Mouse (Mus musculus): ENCODE measurements at regions not wholly inside any gene's neighbourhood (a gene's known extent, or its start where the extent isn't known, plus 50 kb on each side); places are given as distances from the start of the nearest gene placed in this dataset.

- Histone ChIP-seq H3K27me3 (ENCODE audit: control insufficient read depth, insufficient read depth, insufficient read length) (peaks cover 8% of the 10 kb centered on the region), H3K79me2 (ENCODE audit: control insufficient read depth, insufficient read depth) (no peaks in the 10 kb centered on the region), H3ac (ENCODE audit: control insufficient read depth, insufficient read length, low read depth) (no peak overlapping the region), H3K36me3 (ENCODE audit: control insufficient read depth, insufficient read depth) (no peaks in the 10 kb centered on the region), H3K79me3 (ENCODE audit: low read depth) (no peaks in the 10 kb centered on the region), H3K4me3 (ENCODE audit: insufficient read depth, poor library complexity, severe bottlenecking) (no peak overlapping the region)
- no peak for TF ChIP-seq CEBPB (IDR thresholded peaks at IDR 0.05; ENCODE audit: low read depth)
- no peak for TF ChIP-seq MYOD1 (IDR thresholded peaks at IDR 0.05; ENCODE audit: control insufficient read depth, insufficient read length, low read depth)
- TF ChIP-seq FOSL1 (IDR thresholded peaks at IDR 0.05; ENCODE audit: insufficient read depth, low read length, poor library complexity, severe bottlenecking): no peak
- no peak for TF ChIP-seq MAX (IDR thresholded peaks at IDR 0.05)
- no peak for TF ChIP-seq MYOG (IDR thresholded peaks at IDR 0.05; ENCODE audit: control insufficient read depth, extremely low read depth, insufficient read length)
- no peak for TF ChIP-seq CTCF (IDR thresholded peaks at IDR 0.05; ENCODE audit: control insufficient read depth, insufficient read depth, insufficient read length)
- no peak for TF ChIP-seq USF1 (IDR thresholded peaks at IDR 0.05; ENCODE audit: low read depth)
Observed at GRCm38 (mm10) chr1:35730309-35730708, 337.9 kb upstream of the Hs6st1 start.

- H3K27me3 ChIP-seq (ENCODE audit: control insufficient read depth, insufficient read depth, insufficient read length): peaks cover 3% of the 10 kb centered on the region
- TF ChIP-seq MYOD1 (IDR thresholded peaks at IDR 0.05; ENCODE audit: control insufficient read depth, insufficient read length, low read depth) (no peak), MYOG (IDR thresholded peaks at IDR 0.05; ENCODE audit: control insufficient read depth, extremely low read depth, insufficient read length) (no peak), CTCF (IDR thresholded peaks at IDR 0.05; ENCODE audit: control insufficient read depth, insufficient read depth, insufficient read length) (no peak), FOSL1 (IDR thresholded peaks at IDR 0.05; ENCODE audit: insufficient read depth, low read length, poor library complexity, severe bottlenecking) (no peak), MAX (IDR thresholded peaks at IDR 0.05) (no peak), CEBPB (IDR thresholded peaks at IDR 0.05; ENCODE audit: low read depth) (no peak), USF1 (IDR thresholded peaks at IDR 0.05; ENCODE audit: low read depth) (no peak)
Observed at GRCm38 (mm10) chr1:35736247-35736646, 332.0 kb upstream of the Hs6st1 start.

GRCm38 (mm10) chr1:35749603-35750002 is 318.6 kb upstream of the Hs6st1 start:
- peaks cover 4% of the 10 kb centered on the region for H3K27me3 ChIP-seq (ENCODE audit: control insufficient read depth, insufficient read depth, insufficient read length)
- H3ac ChIP-seq (ENCODE audit: control insufficient read depth, insufficient read length, low read depth): no peak overlapping the region
- no peaks in the 10 kb centered on the region for H3K36me3 ChIP-seq (ENCODE audit: control insufficient read depth, insufficient read depth)
- no peak overlapping the region for H3K4me3 ChIP-seq (ENCODE audit: insufficient read depth, poor library complexity, severe bottlenecking)
- H3K79me2 ChIP-seq (ENCODE audit: control insufficient read depth, insufficient read depth): no peaks in the 10 kb centered on the region
- no peak for TF ChIP-seq USF1 (IDR thresholded peaks at IDR 0.05; ENCODE audit: low read depth)
- TF ChIP-seq MYOG (IDR thresholded peaks at IDR 0.05; ENCODE audit: control insufficient read depth, extremely low read depth, insufficient read length): no peak
- no peak for TF ChIP-seq CEBPB (IDR thresholded peaks at IDR 0.05; ENCODE audit: low read depth)
- TF ChIP-seq CTCF (IDR thresholded peaks at IDR 0.05; ENCODE audit: control insufficient read depth, insufficient read depth, insufficient read length): no peak
- TF ChIP-seq FOSL1 (IDR thresholded peaks at IDR 0.05; ENCODE audit: insufficient read depth, low read length, poor library complexity, severe bottlenecking): no peak
- TF ChIP-seq MAX (IDR thresholded peaks at IDR 0.05): no peak
- no peak for TF ChIP-seq MYOD1 (IDR thresholded peaks at IDR 0.05; ENCODE audit: control insufficient read depth, insufficient read length, low read depth)
- no peaks in the 10 kb centered on the region for H3K79me3 ChIP-seq (ENCODE audit: low read depth)

More at GRCm38 (mm10) chr1:35736247-35736646, 332.0 kb upstream of the Hs6st1 start:
- Histone ChIP-seq H3K4me3 (ENCODE audit: insufficient read depth, poor library complexity, severe bottlenecking) (no peak overlapping the region), H3K36me3 (ENCODE audit: control insufficient read depth, insufficient read depth) (no peaks in the 10 kb centered on the region), H3ac (ENCODE audit: control insufficient read depth, insufficient read length, low read depth) (no peak overlapping the region), H3K79me3 (ENCODE audit: low read depth) (no peaks in the 10 kb centered on the region), H3K79me2 (ENCODE audit: control insufficient read depth, insufficient read depth) (no peaks in the 10 kb centered on the region)

GRCm38 (mm10) chr1:35750092-35750521 is 318.1 kb upstream of the Hs6st1 start:
- TF ChIP-seq MAX (IDR thresholded peaks at IDR 0.05) (no peak), USF1 (IDR thresholded peaks at IDR 0.05; ENCODE audit: low read depth) (no peak), CEBPB (IDR thresholded peaks at IDR 0.05; ENCODE audit: low read depth) (no peak), CTCF (IDR thresholded peaks at IDR 0.05; ENCODE audit: control insufficient read depth, insufficient read depth, insufficient read length) (no peak), MYOD1 (IDR thresholded peaks at IDR 0.05; ENCODE audit: control insufficient read depth, insufficient read length, low read depth) (no peak), MYOG (IDR thresholded peaks at IDR 0.05; ENCODE audit: control insufficient read depth, extremely low read depth, insufficient read length) (no peak), FOSL1 (IDR thresholded peaks at IDR 0.05; ENCODE audit: insufficient read depth, low read length, poor library complexity, severe bottlenecking) (no peak)
- Histone ChIP-seq H3K4me3 (ENCODE audit: insufficient read depth, poor library complexity, severe bottlenecking) (no peak overlapping the region), H3K79me2 (ENCODE audit: control insufficient read depth, insufficient read depth) (no peaks in the 10 kb centered on the region), H3ac (ENCODE audit: control insufficient read depth, insufficient read length, low read depth) (no peak overlapping the region), H3K36me3 (ENCODE audit: control insufficient read depth, insufficient read depth) (no peaks in the 10 kb centered on the region), H3K79me3 (ENCODE audit: low read depth) (no peaks in the 10 kb centered on the region), H3K27me3 (ENCODE audit: control insufficient read depth, insufficient read depth, insufficient read length) (no peaks in the 10 kb centered on the region)

- Histone ChIP-seq H3K4me3 (ENCODE audit: insufficient read depth, poor library complexity, severe bottlenecking) (no peak overlapping the region), H3K79me2 (ENCODE audit: control insufficient read depth, insufficient read depth) (no peaks in the 10 kb centered on the region), H3K36me3 (ENCODE audit: control insufficient read depth, insufficient read depth) (no peaks in the 10 kb centered on the region), H3K79me3 (ENCODE audit: low read depth) (no peaks in the 10 kb centered on the region), H3K27me3 (ENCODE audit: control insufficient read depth, insufficient read depth, insufficient read length) (no peaks in the 10 kb centered on the region), H3ac (ENCODE audit: control insufficient read depth, insufficient read length, low read depth) (no peak overlapping the region)
- no peak for TF ChIP-seq USF1 (IDR thresholded peaks at IDR 0.05; ENCODE audit: low read depth)
- no peak for TF ChIP-seq FOSL1 (IDR thresholded peaks at IDR 0.05; ENCODE audit: insufficient read depth, low read length, poor library complexity, severe bottlenecking)
- TF ChIP-seq MYOD1 (IDR thresholded peaks at IDR 0.05; ENCODE audit: control insufficient read depth, insufficient read length, low read depth): no peak
- TF ChIP-seq MYOG (IDR thresholded peaks at IDR 0.05; ENCODE audit: control insufficient read depth, extremely low read depth, insufficient read length): no peak
- no peak for TF ChIP-seq CEBPB (IDR thresholded peaks at IDR 0.05; ENCODE audit: low read depth)
- TF ChIP-seq CTCF (IDR thresholded peaks at IDR 0.05; ENCODE audit: control insufficient read depth, insufficient read depth, insufficient read length): no peak
- TF ChIP-seq MAX (IDR thresholded peaks at IDR 0.05): no peak
Observed at GRCm38 (mm10) chr1:35752636-35753035, 315.6 kb upstream of the Hs6st1 start.

- no peaks in the 10 kb centered on the region for H3K36me3 ChIP-seq (ENCODE audit: control insufficient read depth, insufficient read depth)
- TF ChIP-seq CTCF (IDR thresholded peaks at IDR 0.05; ENCODE audit: control insufficient read depth, insufficient read depth, insufficient read length) (no peak), CEBPB (IDR thresholded peaks at IDR 0.05; ENCODE audit: low read depth) (no peak), MYOG (IDR thresholded peaks at IDR 0.05; ENCODE audit: control insufficient read depth, extremely low read depth, insufficient read length) (no peak), MAX (IDR thresholded peaks at IDR 0.05) (no peak), FOSL1 (IDR thresholded peaks at IDR 0.05; ENCODE audit: insufficient read depth, low read length, poor library complexity, severe bottlenecking) (no peak), MYOD1 (IDR thresholded peaks at IDR 0.05; ENCODE audit: control insufficient read depth, insufficient read length, low read depth) (no peak)
- H3K4me3 ChIP-seq (ENCODE audit: insufficient read depth, poor library complexity, severe bottlenecking): no peak overlapping the region
- no peak overlapping the region for H3ac ChIP-seq (ENCODE audit: control insufficient read depth, insufficient read length, low read depth)
- no peaks in the 10 kb centered on the region for H3K27me3 ChIP-seq (ENCODE audit: control insufficient read depth, insufficient read depth, insufficient read length)
- H3K79me2 ChIP-seq (ENCODE audit: control insufficient read depth, insufficient read depth): no peaks in the 10 kb centered on the region
- H3K79me3 ChIP-seq (ENCODE audit: low read depth): no peaks in the 10 kb centered on the region
Observed at GRCm38 (mm10) chr1:35754170-35754569, 314.0 kb upstream of the Hs6st1 start.

All from C2C12 (cell line).